Mouse (Mus musculus): ENCODE measurements around the gene Gna11. TPM values are rescaled to one million over a fixed set of nuclear protein-coding genes. Genes with fewer than 3 reads are reported as not detected.

The Gna11 gene
- polyA plus RNA-seq, 1 experiment from 2014 or later: 77.1 TPM

- Histone ChIP-seq H3K9ac (ENCODE audit: low read length) (no peak overlapping the region; the same call in 1 of the 2 replicates), H3K4me1 (replicated peaks; ENCODE audit: control insufficient read depth, insufficient read depth, low read length) (peaks cover 8% of the 10 kb centered on the region), H3K27ac (ENCODE audit: low read depth, low read length) (no peak overlapping the region), H3K9me3 (ENCODE audit: control insufficient read depth, low read length) (no peaks in the 10 kb centered on the region), H3K4me3 (ENCODE audit: low read depth, low read length) (no peak overlapping the region), H3K4me2 (ENCODE audit: low read depth, low read length, severe bottlenecking) (no peak overlapping the region), H3K27me3 (ENCODE audit: control insufficient read depth, insufficient read depth, low read length) (no peaks in the 10 kb centered on the region; the same call in 1 of the 2 replicates), H3K36me3 (ENCODE audit: control insufficient read depth, insufficient read depth, low read length) (no peaks in the 10 kb centered on the region)
- ATAC-seq (replicated peaks; ENCODE audit: low FRiP score) (no peak), DNase-seq (ENCODE audit: low spot score) (peak; percentile 55)
- WGBS: 86% methylated on average over 38 of the region's 38 CpGs
Measured at GRCm38 (mm10) chr10:81498316-81499249, 46.4 kb downstream of the Gna11 start.

- H3K9me3 ChIP-seq (ENCODE audit: control insufficient read depth, low read length): no peaks in the 10 kb centered on the region
- H3K4me3 ChIP-seq (ENCODE audit: low read depth, low read length): no peak overlapping the region
- H3K27ac ChIP-seq (ENCODE audit: low read depth, low read length): no peak overlapping the region
- ATAC-seq (replicated peaks; ENCODE audit: low FRiP score) (no peak), DNase-seq (ENCODE audit: low spot score) (no peak)
- H3K36me3 ChIP-seq (ENCODE audit: control insufficient read depth, insufficient read depth, low read length): no peaks in the 10 kb centered on the region; the same call in 1 of the 2 replicates
- 87% methylated on average over 17 of the region's 17 CpGs for WGBS
- no peaks in the 10 kb centered on the region for H3K27me3 ChIP-seq (ENCODE audit: control insufficient read depth, insufficient read depth, low read length)
- H3K4me2 ChIP-seq (ENCODE audit: low read depth, low read length, severe bottlenecking): peak overlapping the region; percentile 83
- H3K9ac ChIP-seq (ENCODE audit: low read length): no peak overlapping the region
- peaks cover 8% of the 10 kb centered on the region for H3K4me1 ChIP-seq (replicated peaks; ENCODE audit: control insufficient read depth, insufficient read depth, low read length)
Measured at GRCm38 (mm10) chr10:81497401-81498270, 47.4 kb downstream of the Gna11 start.

- no peaks in the 10 kb centered on the region for H3K27me3 ChIP-seq (ENCODE audit: control insufficient read depth, insufficient read depth, low read length)
- DNase-seq (ENCODE audit: low spot score): no peak
- H3K36me3 ChIP-seq (ENCODE audit: control insufficient read depth, insufficient read depth, low read length): no peaks in the 10 kb centered on the region; the same call in 1 of the 2 replicates
- ATAC-seq (replicated peaks; ENCODE audit: low FRiP score): no peak
- peak overlapping the region; percentile 37; the same call in 1 of the 2 replicates for H3K9ac ChIP-seq (ENCODE audit: low read length)
- H3K4me3 ChIP-seq (ENCODE audit: low read depth, low read length): peak overlapping the region; percentile 84
- H3K4me1 ChIP-seq (replicated peaks; ENCODE audit: control insufficient read depth, insufficient read depth, low read length): peaks cover 8% of the 10 kb centered on the region
- H3K4me2 ChIP-seq (ENCODE audit: low read depth, low read length, severe bottlenecking): peak overlapping the region; percentile 83
- no peaks in the 10 kb centered on the region for H3K9me3 ChIP-seq (ENCODE audit: control insufficient read depth, low read length)
- H3K27ac ChIP-seq (ENCODE audit: low read depth, low read length): no peak overlapping the region; the same call in 1 of the 2 replicates
- WGBS: 31% methylated on average over 4 of the region's 4 CpGs
Measured at GRCm38 (mm10) chr10:81496969-81497368, 48.0 kb downstream of the Gna11 start.

GRCm38 (mm10) chr10:81496264-81496901, 48.6 kb downstream of the Gna11 start, which contains the start of gene Ncln:
Ncln (minus strand) TSS chr10:81496392.
- H3K9me3 ChIP-seq (ENCODE audit: control insufficient read depth, low read length): no peaks in the 10 kb centered on the region
- no peaks in the 10 kb centered on the region for H3K27me3 ChIP-seq (ENCODE audit: control insufficient read depth, insufficient read depth, low read length)
- peaks cover 8% of the 10 kb centered on the region for H3K4me1 ChIP-seq (replicated peaks; ENCODE audit: control insufficient read depth, insufficient read depth, low read length)
- H3K27ac ChIP-seq (ENCODE audit: low read depth, low read length): peak within 1 kb of the TSS; percentile 20; the same call in 1 of the 2 replicates
- under 1% methylated on average over 44 of the region's 45 CpGs for WGBS
- H3K4me3 ChIP-seq (ENCODE audit: low read depth, low read length): peak within 1 kb of the TSS; percentile 84
- peak within 1 kb of the TSS; percentile 71 for H3K9ac ChIP-seq (ENCODE audit: low read length)
- DNase-seq (ENCODE audit: low spot score) (peak; percentile 98), ATAC-seq (replicated peaks; ENCODE audit: low FRiP score) (peak; percentile 96)
- H3K4me2 ChIP-seq (ENCODE audit: low read depth, low read length, severe bottlenecking): peak within 1 kb of the TSS; percentile 83
- no peaks in the 10 kb centered on the region; the same call in none of the 2 replicates for H3K36me3 ChIP-seq (ENCODE audit: control insufficient read depth, insufficient read depth, low read length)

- Histone ChIP-seq H3K4me2 (ENCODE audit: low read depth, low read length, severe bottlenecking) (peak overlapping the region; percentile 83), H3K9me3 (ENCODE audit: control insufficient read depth, low read length) (no peaks in the 10 kb centered on the region), H3K36me3 (ENCODE audit: control insufficient read depth, insufficient read depth, low read length) (peaks cover 2% of the 10 kb centered on the region), H3K4me3 (ENCODE audit: low read depth, low read length) (peak overlapping the region; percentile 84), H3K27me3 (ENCODE audit: control insufficient read depth, insufficient read depth, low read length) (no peaks in the 10 kb centered on the region), H3K27ac (ENCODE audit: low read depth, low read length) (no peak overlapping the region), H3K4me1 (replicated peaks; ENCODE audit: control insufficient read depth, insufficient read depth, low read length) (peaks cover 8% of the 10 kb centered on the region), H3K9ac (ENCODE audit: low read length) (peak overlapping the region; percentile 71)
- WGBS: 1% methylated on average over 41 of the region's 41 CpGs
- DNase-seq (ENCODE audit: low spot score) (peak; percentile 52), ATAC-seq (replicated peaks; ENCODE audit: low FRiP score) (peak; percentile 34)
Measured at GRCm38 (mm10) chr10:81495616-81496263, 49.2 kb downstream of the Gna11 start.

- Histone ChIP-seq H3K27me3 (ENCODE audit: control insufficient read depth, insufficient read depth, low read length) (no peaks in the 10 kb centered on the region), H3K4me1 (replicated peaks; ENCODE audit: control insufficient read depth, insufficient read depth, low read length) (peaks cover 8% of the 10 kb centered on the region), H3K36me3 (ENCODE audit: control insufficient read depth, insufficient read depth, low read length) (peaks cover 2% of the 10 kb centered on the region), H3K4me3 (ENCODE audit: low read depth, low read length) (peak overlapping the region; percentile 84), H3K9ac (ENCODE audit: low read length) (peak overlapping the region; percentile 71), H3K4me2 (ENCODE audit: low read depth, low read length, severe bottlenecking) (peak overlapping the region; percentile 83), H3K9me3 (ENCODE audit: control insufficient read depth, low read length) (no peaks in the 10 kb centered on the region), H3K27ac (ENCODE audit: low read depth, low read length) (no peak overlapping the region)
- ATAC-seq (replicated peaks; ENCODE audit: low FRiP score) (no peak), DNase-seq (ENCODE audit: low spot score) (peak; percentile 50)
- 78% methylated on average over 6 of the region's 6 CpGs for WGBS
Measured at GRCm38 (mm10) chr10:81495151-81495550, 49.8 kb downstream of the Gna11 start.

- Histone ChIP-seq H3K27ac (ENCODE audit: low read depth, low read length) (no peak overlapping the region), H3K4me2 (ENCODE audit: low read depth, low read length, severe bottlenecking) (peak overlapping the region; percentile 83; the same call in 1 of the 2 replicates), H3K9ac (ENCODE audit: low read length) (no peak overlapping the region), H3K4me1 (replicated peaks; ENCODE audit: control insufficient read depth, insufficient read depth, low read length) (peaks cover 8% of the 10 kb centered on the region), H3K4me3 (ENCODE audit: low read depth, low read length) (peak overlapping the region; percentile 84), H3K27me3 (ENCODE audit: control insufficient read depth, insufficient read depth, low read length) (no peaks in the 10 kb centered on the region), H3K36me3 (ENCODE audit: control insufficient read depth, insufficient read depth, low read length) (peaks cover 2% of the 10 kb centered on the region), H3K9me3 (ENCODE audit: control insufficient read depth, low read length) (no peaks in the 10 kb centered on the region)
- no peak for ATAC-seq (replicated peaks; ENCODE audit: low FRiP score)
- DNase-seq (ENCODE audit: low spot score): no peak
- WGBS: 94% methylated on average over 11 of the region's 11 CpGs
Measured at GRCm38 (mm10) chr10:81494260-81495041, 50.5 kb downstream of the Gna11 start.

All from forebrain, embryonic 11.5 days (tissue).